Mouse (Mus musculus) kidney, postnatal 10 days (tissue): ENCODE measurements around the gene Vmn2r20.
A peak's percentile ranks its signal among the peaks of the same experiment; 100 is the strongest.
"Not testable (repeated sequence)": the region's sequence is repeated elsewhere in the genome, so short reads cannot be mapped to it uniquely, and the experiment has no call there.

Experiments
- DNase-seq: peaks from one replicate; pipeline ENCODE4 v3.0.0; 2021; ENCODE audit warnings: mixed read lengths

Vmn2r20 gene

DNA sequence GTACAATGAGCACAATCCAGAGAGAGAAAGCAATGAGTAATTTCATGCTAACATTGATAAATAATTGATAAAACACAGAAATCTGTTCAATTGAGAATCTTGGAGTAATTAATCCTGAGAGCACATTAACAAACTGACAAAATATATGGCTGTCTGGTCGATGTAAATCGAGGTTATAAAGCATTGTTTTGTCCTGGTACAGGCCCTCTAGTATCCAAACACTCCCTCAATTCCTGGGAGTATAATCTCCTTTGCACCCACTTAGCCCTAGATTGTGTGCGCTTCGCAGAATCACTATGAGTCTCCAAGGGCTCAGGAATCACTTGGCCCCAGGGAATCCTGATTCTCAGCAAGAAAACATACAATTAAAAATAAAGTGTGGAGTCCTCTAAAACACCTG is at the start of gene Vmn2r20:
Gene Vmn2r20, minus strand, starts transcription at position 101 of the 400 bp plus-strand sequence.
- DNase-seq: not testable (repeated sequence)

DNA sequence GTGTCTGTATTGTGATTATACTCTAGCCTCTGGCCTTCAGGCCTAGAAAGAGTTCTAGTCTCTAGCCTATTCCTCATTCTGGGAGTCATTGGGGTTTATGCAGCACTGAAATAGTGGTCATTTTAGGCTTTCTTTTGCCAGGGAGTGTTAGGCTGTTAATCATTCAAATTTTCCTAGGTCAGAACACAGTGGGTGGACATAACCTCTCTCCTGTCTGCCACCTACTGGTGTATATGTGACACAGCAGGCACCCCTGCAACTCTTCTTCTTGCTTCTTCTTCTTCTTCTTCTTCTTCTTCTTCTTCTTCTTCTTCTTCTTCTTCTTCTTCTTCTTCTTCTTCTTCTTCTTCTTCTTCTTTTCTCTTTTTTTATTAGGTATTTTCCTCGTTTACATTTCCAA is 6.5 kb upstream of the Vmn2r20 start:
- not testable (repeated sequence) for DNase-seq

DNA sequence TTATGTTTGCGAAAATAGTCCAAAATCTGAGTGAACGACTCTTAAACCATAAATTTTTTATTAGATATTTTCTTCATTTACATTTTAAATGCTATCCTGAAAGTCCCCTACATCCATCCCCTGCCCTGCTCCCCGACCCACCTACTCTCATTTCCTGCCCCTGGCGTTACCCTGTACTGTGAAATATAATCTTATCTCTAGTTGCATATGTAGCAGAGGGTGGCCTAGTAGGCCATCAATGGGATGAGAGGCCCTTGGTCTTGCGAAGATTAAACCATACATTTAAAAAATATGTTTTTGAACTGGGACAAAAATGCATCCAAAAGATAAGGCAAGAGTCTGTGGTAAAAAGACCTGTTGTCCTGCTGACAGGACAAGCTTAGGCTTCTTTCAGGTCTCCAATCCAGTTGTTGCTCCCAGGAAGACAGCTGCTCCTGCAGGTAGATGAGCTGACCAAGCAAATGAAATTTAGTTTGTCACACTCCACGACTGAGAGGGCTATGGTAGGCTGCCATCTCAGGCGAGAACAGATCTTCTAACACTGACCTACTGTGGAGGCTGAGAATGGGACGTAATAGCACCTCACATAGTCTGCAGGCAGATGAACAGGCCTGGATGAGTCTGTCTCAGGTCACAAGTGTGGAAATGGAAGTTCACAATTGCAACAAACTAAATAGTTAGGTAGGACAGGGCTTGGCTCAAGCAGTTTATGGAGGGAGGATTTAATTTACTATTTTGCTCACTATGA is 10.8 kb downstream of the Vmn2r20 start:
- not testable (repeated sequence) for DNase-seq

DNA sequence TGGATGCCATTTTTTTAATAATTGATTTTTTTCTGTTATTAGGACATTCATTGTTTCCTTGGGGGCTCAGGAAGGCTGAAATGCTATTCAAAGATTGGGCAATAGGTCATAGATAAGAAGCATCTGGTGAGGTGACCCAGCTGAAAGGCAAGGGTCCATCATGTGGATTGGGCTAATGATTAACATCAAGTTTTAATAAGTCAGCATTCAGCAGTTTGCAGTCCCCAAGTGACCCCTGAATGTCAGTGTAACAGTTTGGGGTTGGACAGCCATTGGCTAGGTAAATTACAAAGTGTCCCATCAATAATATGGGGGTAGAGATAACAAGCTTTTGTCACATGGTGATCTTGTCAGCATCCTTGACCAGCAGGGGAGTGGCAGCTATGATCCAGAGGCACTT is 29.1 kb downstream of the Vmn2r20 start:
- not testable (repeated sequence) for DNase-seq

DNA sequence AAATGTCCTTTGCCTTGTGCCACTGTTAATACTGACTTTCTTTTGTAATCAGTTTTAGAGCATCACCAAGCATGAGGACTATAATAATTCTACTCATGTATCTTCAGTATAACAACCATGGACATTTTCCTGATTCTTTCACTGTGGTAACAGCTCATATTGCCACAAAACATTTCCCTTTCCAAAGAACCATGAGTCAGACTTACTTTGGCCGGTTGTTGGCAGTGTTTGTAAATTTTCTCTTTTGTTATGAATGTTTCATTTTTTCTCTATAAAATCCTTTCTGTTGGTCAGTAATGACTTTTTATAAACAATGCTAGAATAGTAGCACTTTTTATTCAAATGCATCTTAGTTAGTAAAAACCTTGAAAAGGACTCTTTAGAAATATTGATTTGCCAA is 71.8 kb downstream of the Vmn2r20 start:
- no peak for DNase-seq

DNA sequence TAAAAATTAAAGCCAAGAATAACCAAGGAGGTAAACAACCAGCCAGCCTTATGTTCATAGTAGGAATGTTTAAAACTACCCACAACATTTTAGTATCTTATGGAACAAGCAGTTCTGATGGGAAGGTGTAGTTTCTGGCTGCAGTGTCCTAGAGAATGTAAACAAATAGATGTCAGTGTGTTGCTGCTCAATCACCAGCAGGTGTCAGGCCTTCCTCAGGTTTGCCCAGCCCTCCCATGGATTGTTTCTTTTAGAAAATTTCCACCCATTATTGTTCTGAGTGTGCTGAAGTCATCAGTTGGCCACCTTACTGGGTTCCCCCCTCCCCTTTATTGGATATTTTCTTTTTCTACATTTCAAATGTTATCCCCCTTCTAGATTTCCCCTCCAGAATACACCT is 77.8 kb downstream of the Vmn2r20 start:
- DNase-seq: peak; percentile 11

DNA sequence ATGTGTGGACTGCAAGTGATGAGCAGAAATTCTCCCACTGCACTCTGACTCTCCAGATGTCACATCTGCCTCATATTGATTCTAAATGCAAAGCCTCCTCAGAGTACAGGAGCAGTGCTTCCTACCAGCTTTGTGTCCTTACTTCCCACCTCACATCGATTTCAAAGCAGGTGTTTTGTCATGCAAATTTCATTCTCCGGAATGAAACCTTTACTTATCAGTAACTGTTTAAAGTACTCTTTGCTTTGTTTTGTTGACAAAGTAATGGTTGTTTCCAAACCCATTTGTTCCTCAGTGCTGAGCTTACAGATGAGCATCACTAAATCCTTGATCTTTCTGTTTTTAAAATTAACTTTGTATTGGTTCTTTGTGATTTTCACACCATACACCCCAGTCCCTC is 85.4 kb downstream of the Vmn2r20 start:
- DNase-seq: no peak
